Mouse (Mus musculus) urinary bladder, postnatal 0 days (tissue): Measurements from ENCODE around the gene Hs3st2. TPM values are rescaled to one million over a fixed set of nuclear protein-coding genes. Genes with fewer than 3 reads are reported as not detected.

Experiments
- polyA plus RNA-seq: library from polyadenylated mRNA; unstranded; fragments of >200 nt; fragmentation: Nextera tagmentation; extraction: Ambion mirVana; gene quantifications from 2 replicates; pipeline ENCODE4 v1.2.1, GENCODE M21; 2015

Hs3st2 gene
- polyA plus RNA-seq: not detected in 2 replicates

DNA sequence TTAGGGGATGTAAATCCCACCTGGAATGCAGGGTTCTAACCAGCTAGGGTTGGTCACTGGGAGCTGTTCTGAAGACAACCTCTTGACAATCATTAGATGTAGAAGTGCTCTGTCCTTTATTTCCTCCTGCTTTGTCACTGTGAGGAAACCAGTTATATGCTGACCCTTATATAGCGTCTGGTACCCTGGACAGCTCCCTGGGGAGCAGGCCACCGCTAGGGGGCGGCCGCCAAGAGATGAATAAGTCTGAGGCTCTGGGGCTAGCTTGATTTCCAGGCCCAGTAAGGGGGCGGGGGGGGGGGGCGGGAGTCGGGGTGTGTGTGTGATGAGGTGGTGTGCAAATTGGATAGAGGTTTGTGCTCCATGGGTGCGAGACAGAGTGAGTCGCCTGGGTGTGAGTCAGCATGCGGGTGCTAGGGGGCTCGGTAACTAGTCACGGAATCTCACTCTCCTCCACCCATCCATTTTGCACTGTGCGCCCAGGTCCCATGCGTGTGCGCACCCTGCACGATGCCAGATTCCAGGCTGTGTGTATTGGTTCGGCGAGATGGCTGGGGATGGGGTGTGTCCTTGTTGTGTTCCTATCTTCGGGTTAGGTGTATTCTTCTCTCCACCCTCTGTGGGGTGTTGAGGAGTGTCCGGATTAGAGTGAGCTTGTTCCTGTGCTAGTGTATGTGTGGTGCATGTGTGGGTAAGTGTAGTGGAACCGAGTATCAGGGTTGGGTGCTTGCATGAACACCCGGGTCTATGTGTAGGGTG lies at the start of gene Hs3st2:
Hs3st2 (plus strand) TSS at position 635 of the 759 bp plus-strand sequence.

